Mouse (Mus musculus): Measurements from ENCODE around the gene Hhipl1.

The Hhipl1 gene

GRCm38 (mm10) chr12:108277341-108277841 lies 28.7 kb upstream of the Hhipl1 start:
- no peak for DNase-seq (ENCODE audit: low spot score in 2 of 2)

GRCm38 (mm10) chr12:108278221-108278918 lies 27.7 kb upstream of the Hhipl1 start:
- no peak for DNase-seq (ENCODE audit: low spot score in 2 of 2)

GRCm38 (mm10) chr12:108284455-108285224 lies 21.4 kb upstream of the Hhipl1 start:
- DNase-seq (ENCODE audit: low spot score in 2 of 2) = no peak

GRCm38 (mm10) chr12:108285225-108286011 lies 20.7 kb upstream of the Hhipl1 start:
- no peak for DNase-seq (ENCODE audit: low spot score in 2 of 2)

- no peak for DNase-seq (ENCODE audit: low spot score in 2 of 2)
Measured at GRCm38 (mm10) chr12:108286381-108286780, 19.7 kb upstream of the Hhipl1 start.

GRCm38 (mm10) chr12:108287011-108287410 lies 19.1 kb upstream of the Hhipl1 start:
- no peak for DNase-seq (ENCODE audit: low spot score in 2 of 2)

- no peak for DNase-seq (ENCODE audit: low spot score in 2 of 2)
Measured at GRCm38 (mm10) chr12:108288127-108288880, 17.8 kb upstream of the Hhipl1 start.

GRCm38 (mm10) chr12:108292419-108292818 lies 13.7 kb upstream of the Hhipl1 start:
- no peak for DNase-seq (ENCODE audit: low spot score in 2 of 2)

- peak; percentile 67 to 74 for DNase-seq (ENCODE audit: low spot score in 2 of 2)
Measured at GRCm38 (mm10) chr12:108292957-108293356, 13.1 kb upstream of the Hhipl1 start.

GRCm38 (mm10) chr12:108294620-108295019 lies 11.4 kb upstream of the Hhipl1 start:
- peak in 1 of 2 experiments; percentile 70 for DNase-seq (ENCODE audit: low spot score in 2 of 2)

- no peak for DNase-seq (ENCODE audit: low spot score in 2 of 2)
Measured at GRCm38 (mm10) chr12:108297033-108297432, 9.0 kb upstream of the Hhipl1 start.

- no peak for DNase-seq (ENCODE audit: low spot score in 2 of 2)
Measured at GRCm38 (mm10) chr12:108301006-108301405, 5.1 kb upstream of the Hhipl1 start.

GRCm38 (mm10) chr12:108303778-108304365 lies 2.2 kb upstream of the Hhipl1 start:
- DNase-seq (ENCODE audit: low spot score in 2 of 2) = no peak

- no peak for DNase-seq (ENCODE audit: low spot score in 2 of 2)
Measured at GRCm38 (mm10) chr12:108305172-108305571, 898 bp upstream of the Hhipl1 start.

GRCm38 (mm10) chr12:108307553-108307952 lies 1.5 kb downstream of the Hhipl1 start:
- peak in 1 of 2 experiments; percentile 48 for DNase-seq (ENCODE audit: low spot score in 2 of 2)

GRCm38 (mm10) chr12:108308363-108308856 lies 2.3 kb downstream of the Hhipl1 start:
- peak in 1 of 2 experiments; percentile 58 for DNase-seq (ENCODE audit: low spot score in 2 of 2)

GRCm38 (mm10) chr12:108309116-108309794 lies 3.2 kb downstream of the Hhipl1 start:
- peak in 1 of 2 experiments; percentile 56 for DNase-seq (ENCODE audit: low spot score in 2 of 2)

- no peak for DNase-seq (ENCODE audit: low spot score in 2 of 2)
Measured at GRCm38 (mm10) chr12:108310041-108310440, 4.0 kb downstream of the Hhipl1 start.

GRCm38 (mm10) chr12:108310456-108311027 lies 4.5 kb downstream of the Hhipl1 start:
- no peak for DNase-seq (ENCODE audit: low spot score in 2 of 2)
